Mouse (Mus musculus) induced T-regulatory cell, adult 2 months (primary cell): Measurements from ENCODE around the gene Pmm1.
A peak's percentile ranks its signal among the peaks of the same experiment; 100 is the strongest.

Experiments
- DNase-seq: peaks from one replicate; pipeline ENCODE4 v3.0.0-alpha.2; 2012; ENCODE audit warnings: low read depth

The Pmm1 gene

DNA sequence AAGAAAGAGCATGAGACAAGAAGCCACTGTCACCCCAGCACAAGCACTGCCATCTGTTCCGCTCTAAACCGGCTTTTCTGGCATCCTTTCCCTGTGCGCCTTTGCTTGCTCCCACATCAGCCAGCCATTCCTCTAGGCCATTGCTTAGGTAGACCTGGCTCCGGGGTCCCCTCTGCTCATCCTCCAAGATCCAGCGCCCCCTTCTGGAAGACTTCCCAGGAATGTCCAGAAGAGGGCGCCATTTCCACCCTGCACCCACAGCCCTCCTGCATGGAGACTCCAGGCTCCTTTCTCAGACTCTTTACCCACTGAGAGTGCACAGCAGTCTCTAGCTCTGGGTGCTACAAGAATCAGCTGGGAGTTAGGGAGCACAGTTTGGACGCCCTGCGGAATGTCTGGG lies 4.3 kb downstream of the Pmm1 start:
- peak; percentile 83 for DNase-seq

GRCm38 (mm10) chr15:81955414-81955813 lies 5.3 kb downstream of the Pmm1 start:
- no peak for DNase-seq

- DNase-seq: no peak
Measured at GRCm38 (mm10) chr15:81954716-81955115, 6.0 kb downstream of the Pmm1 start.

GRCm38 (mm10) chr15:81954151-81954583 lies 6.6 kb downstream of the Pmm1 start:
- DNase-seq: no peak

- DNase-seq: no peak
Measured at GRCm38 (mm10) chr15:81952310-81952709, 8.4 kb downstream of the Pmm1 start.

- DNase-seq: no peak
Measured at GRCm38 (mm10) chr15:81951159-81951558, 9.6 kb downstream of the Pmm1 start.

GRCm38 (mm10) chr15:81950716-81951115 lies 10.0 kb downstream of the Pmm1 start:
- no peak for DNase-seq

DNA sequence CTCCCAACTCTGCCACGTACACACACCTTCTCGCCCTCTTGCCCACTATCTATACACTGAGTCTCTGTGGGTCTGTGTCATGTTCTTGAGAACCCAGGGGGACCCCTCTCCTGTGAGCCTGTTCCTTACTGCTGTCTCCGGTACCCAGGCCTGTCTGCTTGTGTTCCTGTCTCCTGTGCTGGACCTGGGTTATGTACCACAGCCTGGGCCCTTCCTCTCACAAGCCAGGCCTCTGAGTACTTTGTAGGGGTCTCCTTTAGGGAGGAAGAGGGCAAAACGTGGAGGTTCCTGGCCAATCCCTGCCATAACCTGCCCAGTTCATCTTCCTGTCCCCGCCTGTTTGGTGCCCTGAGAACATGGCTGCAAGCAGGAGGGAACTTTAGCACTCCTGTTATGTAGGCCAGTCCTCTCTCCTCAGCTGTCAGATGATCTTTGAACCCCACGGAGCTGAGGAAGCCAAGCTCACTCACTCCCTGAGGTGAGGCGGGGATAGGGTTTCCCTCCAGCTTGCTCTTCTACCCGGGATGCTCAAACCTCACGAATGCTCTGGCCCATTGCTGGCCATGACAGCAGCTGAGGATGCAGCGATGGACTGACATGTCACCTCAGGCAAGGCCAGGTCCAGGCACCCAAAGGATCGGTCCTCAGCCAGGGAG lies 11.1 kb downstream of the Pmm1 start:
- DNase-seq: no peak

- no peak for DNase-seq
Measured at GRCm38 (mm10) chr15:81949076-81949475, 11.7 kb downstream of the Pmm1 start.

DNA sequence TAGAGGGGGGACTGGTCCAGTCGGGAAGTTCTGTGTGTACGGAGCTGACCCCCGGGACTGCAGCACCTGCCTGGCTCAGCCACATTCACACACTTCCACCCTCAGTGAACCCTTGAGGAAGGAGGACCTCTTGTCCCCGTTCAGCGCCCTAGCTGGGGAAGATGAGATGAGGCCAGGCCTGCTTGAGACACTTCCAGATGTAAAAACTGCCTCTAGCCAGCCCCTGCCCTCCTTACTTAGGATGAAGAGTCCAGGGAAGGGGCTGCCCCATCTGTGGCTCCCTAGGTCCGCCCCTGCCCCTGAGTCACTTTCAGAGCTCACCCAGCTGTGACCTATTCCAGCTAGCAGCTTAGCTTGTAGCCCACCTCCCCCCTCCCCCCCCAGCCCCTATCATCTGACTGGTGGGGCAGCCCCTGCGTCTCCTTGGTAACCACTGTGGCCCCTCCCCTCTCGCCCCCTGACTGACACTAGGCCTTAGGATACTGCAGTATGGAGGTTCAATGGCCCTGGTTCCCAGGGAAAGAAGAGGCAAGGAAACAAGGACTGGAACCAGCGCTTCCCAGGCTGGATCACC lies 17.5 kb downstream of the Pmm1 start:
- DNase-seq: no peak

DNA sequence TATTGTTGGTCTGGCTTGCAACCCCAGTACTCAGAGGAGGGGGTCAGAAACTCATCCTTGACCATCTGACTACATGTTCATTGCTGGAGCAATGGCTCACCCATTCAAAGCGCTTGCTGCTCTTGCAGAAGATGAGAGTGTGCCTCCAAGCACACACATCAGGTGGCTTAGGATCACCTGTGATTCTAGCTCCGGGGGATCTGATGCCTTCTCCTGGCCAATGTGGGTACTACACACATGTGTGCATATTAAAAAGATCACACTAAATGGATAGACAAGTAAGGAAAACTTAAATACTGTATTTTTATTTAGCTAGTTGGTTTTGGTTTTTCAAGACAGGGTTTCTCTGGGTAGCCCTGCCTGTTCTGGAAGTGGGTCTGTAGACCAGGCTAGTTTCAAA lies 19.7 kb downstream of the Pmm1 start:
- no peak for DNase-seq

GRCm38 (mm10) chr15:81940219-81940618 lies 20.5 kb downstream of the Pmm1 start:
- DNase-seq: no peak

DNA sequence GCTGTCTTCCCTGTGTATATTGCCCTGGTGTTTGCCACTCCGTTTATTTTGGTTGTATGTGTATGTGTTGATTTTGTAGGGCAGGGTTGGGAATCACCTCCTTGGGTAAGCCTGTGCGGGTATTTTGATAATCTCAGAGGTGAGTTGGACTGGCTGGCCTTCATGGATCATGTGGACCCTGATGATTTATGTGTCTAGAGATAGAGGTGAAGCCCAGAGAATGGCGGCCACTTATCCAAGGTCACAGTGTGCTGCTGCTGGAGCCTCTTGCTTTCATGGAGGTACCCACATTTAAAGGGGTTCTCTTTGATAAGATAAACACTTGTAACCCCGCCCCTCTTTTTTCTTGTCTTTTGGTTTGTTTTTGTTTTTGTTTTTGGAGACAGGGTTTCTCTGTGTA lies 21.0 kb downstream of the Pmm1 start:
- no peak for DNase-seq

DNA sequence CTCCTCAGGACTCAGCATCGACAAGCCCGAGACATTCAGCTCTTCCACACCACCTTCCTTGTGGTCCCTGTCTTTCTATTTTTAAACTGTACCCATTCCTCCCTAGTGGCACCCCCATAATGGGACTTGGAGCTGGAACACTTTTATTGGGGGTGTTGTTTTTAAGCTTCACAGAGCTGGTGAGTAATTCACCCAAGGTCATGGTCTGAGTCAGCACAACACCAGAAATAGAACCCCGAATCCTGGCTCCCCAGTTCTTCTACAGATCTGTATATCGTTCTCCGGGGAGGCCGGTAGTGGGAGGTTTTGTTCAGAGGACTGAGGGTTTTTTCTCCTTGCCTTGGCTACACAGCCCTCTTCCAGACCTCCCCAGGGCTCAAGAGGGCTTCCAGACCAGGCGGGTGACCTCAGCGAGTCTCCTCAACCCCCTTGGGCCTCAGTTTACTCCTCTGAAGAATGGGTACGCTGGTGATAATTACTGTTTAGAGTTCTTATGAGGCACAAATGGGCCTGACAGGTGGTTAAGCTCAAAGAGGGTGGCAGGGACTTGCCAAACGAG lies 21.5 kb downstream of the Pmm1 start:
- no peak for DNase-seq

GRCm38 (mm10) chr15:81938246-81938645 lies 22.5 kb downstream of the Pmm1 start:
- peak; percentile 59 for DNase-seq

DNA sequence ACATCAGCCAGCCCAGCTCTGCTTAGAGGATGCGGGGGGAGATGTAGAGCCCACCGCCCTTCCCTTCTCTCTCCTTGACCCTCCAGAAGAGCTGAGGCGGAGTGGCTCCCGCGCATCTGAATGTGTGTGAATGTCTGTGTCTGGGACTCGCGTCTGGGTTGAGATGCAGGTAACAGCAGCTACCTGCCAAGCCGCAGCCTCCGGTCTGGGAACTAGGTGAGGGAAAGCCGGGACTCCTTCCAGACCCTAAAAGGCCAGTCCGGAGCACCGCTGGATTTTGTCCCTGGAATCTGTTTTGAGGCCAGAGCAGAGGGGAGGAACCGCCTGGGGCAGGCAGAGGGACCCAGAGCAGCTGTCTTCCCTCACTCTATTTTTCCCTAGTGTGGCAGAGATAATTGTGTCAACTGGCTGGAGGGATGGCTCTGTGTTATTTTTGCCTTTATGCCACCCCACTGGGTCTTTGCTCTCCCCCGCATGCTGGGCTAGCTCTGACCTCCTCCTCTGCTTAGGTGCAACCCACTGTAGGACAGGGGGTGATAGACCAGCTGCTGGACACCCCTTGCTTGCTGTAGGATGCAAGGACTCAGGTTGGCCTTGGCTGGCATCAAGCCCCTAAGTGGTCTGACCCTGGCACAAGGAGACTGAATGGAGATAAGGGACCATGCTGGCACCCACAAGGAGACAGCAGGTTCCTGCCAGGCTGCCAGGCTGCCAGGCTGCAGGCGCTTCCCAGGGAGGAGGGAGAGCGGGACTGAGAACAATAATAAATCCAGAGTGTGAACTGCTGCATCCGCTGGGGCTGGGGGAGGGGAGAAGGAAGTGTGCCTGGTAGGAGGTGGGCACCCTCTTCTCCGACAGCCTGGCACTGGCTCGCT lies 23.4 kb downstream of the Pmm1 start:
- no peak for DNase-seq

- no peak for DNase-seq
Measured at GRCm38 (mm10) chr15:81936679-81937078, 24.1 kb downstream of the Pmm1 start, which contains the start of gene Csdc2. Gene Csdc2, plus strand, starts transcription at chr15:81936759.

DNA sequence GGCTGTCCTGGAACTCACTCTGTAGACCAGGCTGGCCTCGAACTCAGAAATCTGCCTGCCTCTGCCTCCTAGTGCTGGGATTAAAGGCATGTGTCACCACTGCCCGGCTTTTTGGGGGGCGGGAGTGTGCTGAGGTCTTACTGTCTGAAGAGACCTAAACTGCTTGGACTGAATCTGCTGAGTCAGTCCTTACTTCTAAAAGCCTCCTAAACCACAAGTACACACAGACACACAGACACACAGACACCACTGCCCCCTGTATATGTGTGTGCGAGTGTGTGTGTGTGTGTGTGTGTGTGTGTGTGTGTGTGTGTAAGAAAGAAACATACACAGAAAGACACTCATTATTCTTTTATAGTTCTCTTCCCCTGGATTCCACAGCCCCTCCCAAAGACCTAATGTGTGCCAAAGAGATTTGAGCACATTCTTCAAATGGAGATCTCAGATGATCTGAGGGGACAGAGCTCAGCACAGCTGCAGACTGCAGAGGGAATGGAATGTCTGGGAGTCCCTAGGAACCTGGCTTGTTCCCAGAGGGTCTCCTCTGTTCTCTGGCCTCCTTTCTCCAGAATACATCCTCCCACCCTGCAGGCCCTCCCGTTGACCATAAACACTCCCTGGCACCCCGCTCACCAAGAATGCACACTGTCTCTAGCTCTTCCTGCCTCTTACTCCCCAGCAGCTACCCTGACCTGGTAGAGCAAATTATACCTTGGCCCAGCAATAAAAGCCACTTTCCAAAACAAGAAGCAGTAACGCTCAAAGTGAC lies 24.7 kb downstream of the Pmm1 start:
- no peak for DNase-seq

DNA sequence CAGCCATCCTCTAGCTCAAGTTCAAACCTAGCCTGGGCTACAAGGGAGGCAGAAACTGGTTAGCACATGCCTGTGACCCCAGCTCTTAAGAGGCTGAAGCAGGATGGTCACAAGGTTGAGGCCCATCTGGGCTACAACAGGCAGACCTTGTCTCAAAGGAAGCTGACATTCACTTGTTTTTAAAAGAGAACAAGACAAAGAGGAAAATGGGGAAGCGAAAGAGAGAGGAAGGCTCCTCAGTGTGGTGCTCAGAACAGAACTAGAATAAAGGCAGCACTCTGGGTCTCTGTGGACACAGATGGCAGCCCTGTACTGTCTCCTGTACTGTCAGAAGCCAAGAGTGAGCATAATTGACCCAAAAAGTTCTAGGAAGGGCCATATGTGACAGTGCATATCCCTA lies 26.7 kb downstream of the Pmm1 start:
- DNase-seq: no peak

- DNase-seq: peak; percentile 55
Measured at GRCm38 (mm10) chr15:81932951-81933470, 27.7 kb downstream of the Pmm1 start.

DNA sequence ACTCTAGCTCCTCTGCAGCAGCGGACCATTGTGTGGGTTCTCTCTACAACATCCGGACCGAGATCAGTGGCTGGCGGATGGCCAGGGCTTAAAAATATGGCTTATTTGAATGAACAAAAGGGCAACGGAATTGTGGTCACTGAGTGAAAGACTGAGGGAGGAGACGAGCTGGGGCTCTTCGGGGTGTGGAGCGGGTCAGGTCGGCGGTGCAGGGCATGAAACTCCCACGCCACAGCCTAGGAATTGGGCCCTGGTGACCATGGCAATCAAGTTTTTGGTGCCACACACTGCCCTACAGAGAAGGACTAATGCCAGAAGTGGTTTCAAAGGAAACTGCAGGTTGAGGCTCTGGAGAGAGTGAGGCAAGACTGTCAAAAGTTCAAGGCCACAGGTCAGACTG lies 32.5 kb downstream of the Pmm1 start:
- DNase-seq: peak; percentile 41

DNA sequence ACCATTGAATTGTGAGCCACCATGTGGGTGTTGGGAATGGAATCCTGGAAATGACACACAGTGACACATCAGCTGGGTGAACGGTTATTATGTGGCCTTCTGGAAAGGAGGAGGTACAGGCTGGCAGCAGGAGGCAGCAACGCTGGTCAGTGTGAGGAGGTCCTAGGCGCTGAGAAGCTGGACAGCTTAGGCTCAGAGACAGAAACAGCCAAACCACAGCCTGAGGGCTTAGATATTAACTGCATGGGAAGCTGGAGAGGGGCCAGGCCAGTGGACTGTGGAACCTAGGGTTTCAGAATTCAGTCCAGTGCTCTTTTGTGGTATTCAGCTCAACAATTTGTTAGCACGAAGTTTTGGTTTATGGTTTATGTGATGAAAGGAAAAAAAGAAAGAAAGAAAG lies 33.0 kb downstream of the Pmm1 start:
- DNase-seq: no peak
